Mouse (Mus musculus) testis, adult 2 months (tissue): ENCODE measurements around the gene Sez6l.

Experiments
- CTCF ChIP-seq: fragments of 200-500 bp; IDR thresholded peaks from 2 replicates; pipeline ENCODE4 v1.5.1; 2012; ENCODE audit warnings: low read depth, mild to moderate bottlenecking, inconsistent platforms, low read length, moderate library complexity; ENCODE audit not compliant: control insufficient read depth, insufficient read depth, insufficient replicate concordance
- POLR2A ChIP-seq: fragments of 200-500 bp; IDR thresholded peaks from 2 replicates; pipeline ENCODE4 v1.6.1; 2012; ENCODE audit warnings: low read depth, mild to moderate bottlenecking, inconsistent platforms, low read length, moderate library complexity; ENCODE audit not compliant: control insufficient read depth

GRCm38 (mm10) chr5:112376111-112376510 lies 200.9 kb downstream of the Sez6l start:
- TF ChIP-seq CTCF = no peak
- no peak for TF ChIP-seq POLR2A
